Mouse (Mus musculus) MEL (cell line): ENCODE measurements around the gene Tmem88.

ENCODE experiments used
- CHD1 ChIP-seq: IDR thresholded peaks from 2 replicates; pipeline ENCODE4 v1.6.1; 2012; ENCODE audit warnings: low read depth, mild to moderate bottlenecking, inconsistent platforms, low read length, improper control_type of control experiment
- CHD2 ChIP-seq: IDR thresholded peaks from 2 replicates; pipeline ENCODE4 v1.6.1; 2011; ENCODE audit warnings: low read length, improper control_type of control experiment
- EP300 ChIP-seq, 2 experiments: IDR thresholded peaks; 2 replicates each; pipeline ENCODE4 v1.6.1; 2011; ENCODE audit warnings: improper control_type of control experiment in 2 of 2, low read length in 2 of 2, low read depth in 1 of 2, mild to moderate bottlenecking in 1 of 2
- GABPA ChIP-seq: IDR thresholded peaks from 2 replicates; pipeline ENCODE4 v1.6.1; 2012; ENCODE audit warnings: low read depth, mild to moderate bottlenecking, inconsistent platforms, low read length, improper control_type of control experiment, moderate library complexity
- JUND ChIP-seq: IDR thresholded peaks from 2 replicates; pipeline ENCODE4 v1.6.1; 2011; ENCODE audit warnings: low read depth, mild to moderate bottlenecking, improper control_type of control experiment, low read length
- MAX ChIP-seq: IDR thresholded peaks from 2 replicates; pipeline ENCODE4 v1.6.1; 2011; ENCODE audit warnings: low read length, improper control_type of control experiment
- MAZ ChIP-seq: IDR thresholded peaks from 2 replicates; pipeline ENCODE4 v1.6.1; 2012; ENCODE audit warnings: low read depth, mild to moderate bottlenecking, inconsistent platforms, low read length, improper control_type of control experiment
- NELFE ChIP-seq: IDR thresholded peaks from 2 replicates; pipeline ENCODE4 v1.6.1; 2011; ENCODE audit warnings: low read depth, low read length, improper control_type of control experiment
- POLR2A ChIP-seq, 2 experiments: IDR thresholded peaks; 2 replicates each; pipeline ENCODE4 v1.6.1; 2011 to 2012; ENCODE audit warnings: low read length in 2 of 2, mild to moderate bottlenecking in 2 of 2, control low read depth in 1 of 2, improper control_type of control experiment in 1 of 2, low read depth in 1 of 2, moderate library complexity in 1 of 2; ENCODE audit not compliant: control insufficient read depth in 1 of 2, insufficient read depth in 1 of 2, poor library complexity in 1 of 2
- RAD21 ChIP-seq: IDR thresholded peaks from 2 replicates; pipeline ENCODE4 v1.6.1; 2011; ENCODE audit warnings: mild to moderate bottlenecking, low read depth, low read length, improper control_type of control experiment
- TBP ChIP-seq: IDR thresholded peaks from 2 replicates; pipeline ENCODE4 v1.8.0; 2011; ENCODE audit warnings: low read depth, low read length, improper control_type of control experiment
- ZC3H11A ChIP-seq: IDR thresholded peaks from 2 replicates; pipeline ENCODE4 v1.6.1; 2012; ENCODE audit warnings: low read depth, mild to moderate bottlenecking, inconsistent platforms, low read length, improper control_type of control experiment

- TF ChIP-seq JUND (no peak), CHD2 (no peak), POLR2A (IDR thresholded peaks at IDR 0.05; ENCODE audit: control insufficient read depth in 1 of 2, insufficient read depth in 1 of 2, low read depth in 1 of 2, low read length in 2 of 2, poor library complexity in 1 of 2) (no peak), NELFE (no peak), ZC3H11A (no peak), MAX (no peak), TBP (no peak), RAD21 (no peak), CHD1 (no peak), MAZ (no peak), EP300 (IDR thresholded peaks at IDR 0.05; ENCODE audit: low read depth in 1 of 2, low read length in 2 of 2) (no peak), GABPA (no peak)
These were observed 31.3 kb upstream of the Tmem88 start for GRCm38 (mm10) chr11:69429313-69429712.
